Mouse (Mus musculus) cerebellum, adult 2 months (tissue): ENCODE data around the gene Rcc1.

Experiments
- CTCF ChIP-seq: fragments of 200-500 bp; IDR thresholded peaks from 2 replicates; pipeline ENCODE4 v1.5.1; 2011; ENCODE audit warnings: low read depth, mild to moderate bottlenecking, control low read depth, low read length, moderate library complexity, borderline replicate concordance; ENCODE audit not compliant: insufficient read depth
- POLR2A ChIP-seq: fragments of 200-500 bp; IDR thresholded peaks from 2 replicates; pipeline ENCODE4 v1.6.1; 2011; ENCODE audit warnings: low read length, control low read depth, borderline replicate concordance; ENCODE audit not compliant: insufficient read depth

- TF ChIP-seq CTCF (no peak), POLR2A (no peak)
Observed at GRCm38 (mm10) chr4:132382296-132382695, 28.9 kb upstream of the Rcc1 start.
